Mouse (Mus musculus) naive thymus-derived CD4-positive, alpha-beta T cell, adult 2 months (primary cell): ENCODE data around the gene Grm1.
"Not testable (repeated sequence)": the region's sequence is repeated elsewhere in the genome, so short reads cannot be mapped to it uniquely, and the experiment has no call there.

Source experiments
- DNase-seq: peaks from one replicate; pipeline ENCODE4 v3.0.0-alpha.2; 2011; ENCODE audit warnings: low read depth

The Grm1 gene

DNA sequence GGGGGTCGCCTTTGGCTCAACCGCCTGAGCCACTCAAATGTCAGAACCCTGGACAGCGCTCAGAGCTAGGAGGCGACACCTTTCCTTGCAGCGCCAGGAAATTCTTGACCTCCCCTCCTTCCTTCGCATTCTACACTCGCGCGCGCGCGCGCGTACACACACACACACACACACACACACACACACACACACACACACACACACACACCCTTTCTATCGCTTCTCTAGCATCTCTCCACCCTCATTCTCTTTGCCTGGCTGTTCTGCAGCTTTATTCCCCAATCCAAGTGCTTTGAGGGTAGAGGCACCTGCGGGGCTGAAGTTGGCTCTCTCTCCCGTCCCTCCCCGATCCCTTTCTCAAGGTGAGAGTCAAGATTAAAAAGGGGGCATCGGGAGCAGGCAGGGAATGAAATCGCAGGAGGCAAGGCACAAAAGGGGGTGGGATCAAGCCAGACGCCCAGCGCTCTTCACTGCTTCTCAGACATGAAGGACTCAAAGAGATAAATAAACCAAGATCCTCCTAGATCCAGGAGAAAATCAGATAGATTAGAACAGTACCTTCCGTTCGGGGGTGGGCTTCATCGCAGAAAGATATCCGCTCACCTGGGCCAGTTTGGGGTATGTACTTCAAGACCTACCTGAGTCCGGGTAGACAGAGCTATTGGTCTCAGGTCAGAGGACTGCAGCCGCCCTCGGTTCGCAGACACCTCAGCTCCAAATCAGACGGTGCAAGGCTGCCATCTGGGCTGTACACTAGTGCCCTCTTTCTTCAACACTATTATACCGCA is at the start of gene Grm1:
Grm1 (minus strand) TSS at position 746 of the 788 bp plus-strand sequence.
- no peak for DNase-seq

DNA sequence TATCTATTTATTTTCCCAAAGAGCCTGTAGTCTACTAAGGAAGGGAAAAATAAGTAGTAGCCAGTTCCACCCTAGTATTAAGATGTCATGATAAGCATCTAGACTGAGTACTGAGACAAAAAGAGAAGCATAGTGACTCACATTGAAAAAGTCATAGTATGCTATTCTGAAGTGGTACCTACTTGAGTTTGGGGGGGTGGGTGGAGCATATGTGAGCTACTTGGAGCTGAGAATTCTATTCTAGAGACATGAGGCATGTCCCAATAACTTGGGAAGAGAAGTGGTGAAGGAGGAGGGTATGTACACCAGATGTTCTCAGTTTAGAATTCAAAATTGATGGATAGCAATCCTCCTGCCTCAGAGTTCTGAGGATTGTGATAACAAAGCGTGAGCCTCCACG is 39.6 kb upstream of the Grm1 start:
- DNase-seq = no peak

- DNase-seq = no peak
Observed at GRCm38 (mm10) chr10:11098475-11099044, 16.4 kb upstream of the Grm1 start.

DNA sequence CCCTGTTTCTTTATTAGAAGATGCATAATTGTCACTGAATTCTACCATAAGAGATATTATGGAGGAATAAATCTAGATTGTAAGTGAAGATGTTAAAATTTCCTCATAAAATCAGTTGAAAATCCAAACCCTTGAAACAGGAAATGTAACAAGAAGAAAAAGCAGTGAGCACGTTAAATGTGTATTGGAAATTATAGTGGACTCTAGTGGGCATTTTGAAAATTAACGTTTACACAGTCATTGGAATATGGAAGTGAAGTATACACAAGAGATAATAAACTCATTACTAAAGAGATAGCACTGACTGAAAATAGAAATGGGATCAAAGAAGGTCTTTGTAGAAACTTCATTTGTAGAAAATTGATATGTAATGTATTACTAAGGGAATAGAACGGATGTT is 4.2 kb upstream of the Grm1 start:
- DNase-seq = no peak

DNA sequence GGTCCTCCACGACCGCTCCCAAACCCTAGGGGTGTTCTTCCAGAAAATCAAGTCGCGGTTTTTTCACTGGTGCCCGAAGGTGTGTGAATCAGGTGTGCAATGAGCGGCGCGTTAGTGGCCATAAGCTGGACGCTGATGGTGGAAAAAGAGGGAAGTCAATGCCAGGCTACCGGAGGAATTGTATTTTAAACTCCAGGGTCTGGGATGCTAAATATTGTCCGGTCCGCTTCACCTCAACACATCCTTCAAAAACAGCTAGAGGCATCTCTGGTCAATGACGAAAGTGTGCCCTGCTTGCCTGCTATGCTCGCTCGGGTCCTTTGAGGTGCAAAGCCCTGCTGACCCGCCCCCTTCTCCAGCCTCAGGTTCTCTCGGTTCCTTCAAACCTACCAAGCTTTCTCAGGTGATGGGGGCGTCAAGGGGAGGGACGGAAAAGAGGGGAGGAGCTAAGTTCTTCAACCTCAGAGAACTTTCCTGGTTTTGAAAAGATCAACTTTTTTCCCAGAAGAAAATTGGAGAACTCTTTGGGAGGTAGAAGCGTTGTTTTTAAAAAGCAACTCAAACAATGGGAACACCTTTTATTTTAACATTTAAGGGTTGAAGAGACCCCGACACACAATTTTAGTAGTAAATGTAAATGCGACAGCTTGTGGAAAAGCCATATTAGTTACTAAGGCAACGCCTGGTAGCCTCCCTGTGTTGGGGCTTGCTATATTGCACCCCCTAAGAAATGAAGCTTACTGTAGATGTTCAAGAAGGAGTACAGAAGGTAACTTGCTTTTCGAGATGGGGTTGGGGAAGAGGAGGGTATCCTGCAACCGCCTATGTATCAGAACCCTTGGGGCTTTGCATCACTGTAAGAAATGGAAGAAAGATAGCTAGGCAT is 1.2 kb downstream of the Grm1 start:
- no peak for DNase-seq

DNA sequence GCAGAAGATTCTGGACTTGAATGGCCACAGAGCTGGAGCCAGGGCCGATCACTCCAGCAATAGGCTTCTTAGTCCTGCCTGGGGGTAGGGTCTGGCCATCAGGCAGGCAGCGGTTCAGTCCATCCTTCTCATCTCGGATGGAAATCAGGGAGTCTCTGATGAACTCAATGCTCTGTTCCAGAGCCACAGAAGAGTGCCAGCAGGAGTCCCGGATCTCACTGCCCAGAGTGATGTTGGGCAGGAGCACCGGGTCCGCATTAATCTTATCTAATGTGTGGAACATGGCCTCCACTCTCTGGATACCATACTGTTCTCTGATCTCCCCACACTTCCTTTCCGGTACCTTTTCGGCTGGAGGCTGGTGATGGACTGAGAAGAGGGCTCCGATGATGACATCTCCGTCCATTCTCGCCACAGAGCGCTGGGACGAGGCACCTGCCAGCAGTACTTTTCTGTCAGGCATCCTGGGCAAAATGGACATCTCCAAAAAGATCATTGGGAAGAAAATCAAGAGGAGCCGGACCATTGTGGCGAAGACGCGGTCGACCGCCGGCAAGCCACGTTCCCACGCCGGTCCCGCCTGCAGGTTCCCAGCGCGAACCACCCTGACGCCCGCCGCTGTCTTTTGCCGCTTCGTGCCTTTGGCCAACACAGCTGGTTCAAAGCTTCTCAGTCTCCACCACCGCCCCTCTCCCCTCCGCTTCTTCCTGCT is 2.0 kb downstream of the Grm1 start:
- DNase-seq = no peak

GRCm38 (mm10) chr10:11079506-11079905 is 2.6 kb downstream of the Grm1 start:
- DNase-seq = no peak

- DNase-seq = no peak
Observed at GRCm38 (mm10) chr10:11065136-11065535, 17.0 kb downstream of the Grm1 start.

GRCm38 (mm10) chr10:11061318-11062071 is 20.7 kb downstream of the Grm1 start:
- DNase-seq = no peak

- DNase-seq = no peak
Observed at GRCm38 (mm10) chr10:11049361-11049760, 32.8 kb downstream of the Grm1 start.

DNA sequence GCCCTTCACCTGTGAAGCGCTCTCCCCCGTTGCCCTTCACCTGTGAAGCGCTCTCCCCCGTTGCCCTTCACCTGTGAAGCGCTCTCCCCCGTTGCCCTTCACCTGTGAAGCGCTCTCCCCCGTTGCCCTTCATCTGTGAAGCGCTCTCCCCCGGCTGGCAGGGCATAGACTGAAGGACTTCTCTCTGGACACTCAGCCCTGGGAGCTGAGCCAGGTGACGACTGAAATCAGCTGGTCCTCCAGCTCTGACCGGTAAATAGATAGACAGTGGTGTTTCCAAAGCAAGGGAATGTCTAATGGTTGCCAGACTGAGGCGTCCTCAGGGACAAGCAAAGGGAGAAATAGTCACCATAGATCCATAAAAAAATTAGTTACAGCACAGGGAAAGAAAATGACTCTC is 36.7 kb downstream of the Grm1 start:
- DNase-seq = not testable (repeated sequence)

- no peak for DNase-seq
Observed at GRCm38 (mm10) chr10:11044455-11045106, 37.6 kb downstream of the Grm1 start.

GRCm38 (mm10) chr10:11039323-11039722 is 42.8 kb downstream of the Grm1 start:
- DNase-seq = no peak

DNA sequence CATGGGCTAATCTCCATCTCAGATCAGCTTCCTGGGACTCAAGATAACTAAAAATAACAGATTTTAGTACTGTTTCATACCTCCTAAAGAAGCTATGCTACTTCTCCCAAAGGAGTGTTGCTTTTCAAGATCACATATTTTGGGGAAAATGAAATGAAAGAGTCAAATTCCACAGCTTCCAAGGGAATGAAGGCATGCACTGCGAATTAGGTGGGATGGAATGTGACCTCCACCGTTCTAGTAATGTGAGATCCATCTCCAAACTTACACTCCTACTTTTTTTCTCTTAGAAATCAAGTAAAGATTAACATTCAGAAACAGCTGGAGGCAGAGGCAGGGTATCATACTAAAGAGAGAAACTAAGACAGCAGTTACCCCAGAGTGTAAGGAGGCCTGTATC is 49.9 kb downstream of the Grm1 start:
- DNase-seq = no peak

DNA sequence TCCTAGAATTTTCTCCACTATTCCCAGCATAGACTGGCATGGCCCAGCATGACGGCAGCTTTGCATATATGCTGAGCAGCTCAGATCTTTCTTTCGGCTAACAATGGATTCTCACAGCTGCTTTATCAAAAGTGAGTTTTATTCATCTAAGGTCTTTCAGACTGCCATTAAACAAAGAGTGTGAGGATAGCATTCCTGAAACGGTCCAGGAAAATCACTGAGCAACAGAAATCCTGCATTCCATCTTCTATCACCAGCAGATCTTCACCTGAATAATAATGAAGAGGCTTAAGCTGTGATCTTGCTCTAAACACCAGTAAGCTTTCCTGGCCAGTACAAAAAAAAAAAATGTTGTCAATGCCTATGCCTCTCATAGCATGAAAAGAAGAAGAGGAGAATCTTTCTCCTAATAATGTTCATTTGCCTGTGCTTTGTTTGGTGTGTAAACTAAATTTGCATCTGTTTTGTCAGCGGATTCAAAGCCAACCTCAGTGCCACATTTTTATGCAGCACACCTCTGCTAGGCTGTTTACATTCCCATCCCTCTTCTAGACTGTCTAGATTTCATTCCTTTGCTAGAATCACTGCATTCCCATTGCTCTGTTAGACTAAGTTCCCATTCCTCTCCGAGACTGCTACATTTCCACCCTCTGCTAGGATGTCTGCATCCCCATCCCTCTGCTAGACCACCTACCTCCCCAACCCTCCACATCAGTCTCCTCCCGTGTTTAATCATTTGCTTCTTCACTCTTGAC is 56.2 kb downstream of the Grm1 start:
- no peak for DNase-seq

DNA sequence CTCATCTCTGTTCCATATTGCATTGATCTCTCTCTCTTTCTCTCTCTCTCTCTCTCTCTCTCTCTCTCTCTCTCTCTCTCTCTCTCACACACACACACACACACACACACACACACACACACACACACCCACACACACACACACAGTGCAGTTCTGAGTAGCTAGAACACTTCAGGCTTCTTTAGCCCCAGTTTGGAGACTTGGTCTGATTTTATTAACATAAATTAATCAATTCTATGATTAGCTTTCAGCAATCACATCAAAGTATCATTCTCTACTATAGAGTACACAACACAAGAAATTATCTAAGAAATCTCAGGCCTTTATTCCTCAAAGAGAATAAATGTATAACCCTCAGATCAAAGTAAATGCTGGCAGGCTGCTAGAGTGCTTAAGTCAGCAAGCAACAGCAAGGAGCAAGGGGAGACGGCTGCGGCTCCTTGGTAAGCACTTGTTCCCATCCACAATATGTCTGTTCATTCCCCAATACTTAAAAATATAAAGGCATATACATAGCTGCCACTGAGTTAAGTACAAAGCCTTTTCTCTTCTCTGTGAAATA is 63.1 kb downstream of the Grm1 start:
- no peak for DNase-seq

DNA sequence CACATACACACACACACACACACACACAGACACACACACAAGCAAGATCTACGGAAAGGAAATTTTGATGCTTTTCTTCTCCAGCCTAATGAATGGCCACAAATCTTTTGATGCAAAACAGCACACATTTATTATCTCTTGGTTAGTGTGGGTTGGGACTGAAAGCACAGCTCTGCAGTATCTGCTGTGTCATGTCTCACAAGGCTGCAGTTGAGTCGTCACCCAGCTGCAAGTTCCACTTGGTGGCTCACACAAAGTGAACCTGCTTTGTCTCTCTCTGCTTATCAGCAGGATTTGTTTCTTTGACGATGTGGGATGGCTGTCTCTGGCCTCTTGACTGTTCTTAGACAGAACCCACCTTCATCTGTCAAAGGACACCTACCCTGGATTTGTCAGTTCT is 68.5 kb downstream of the Grm1 start:
- DNase-seq = no peak

- DNase-seq = no peak
Observed at GRCm38 (mm10) chr10:10996766-10997165, 85.4 kb downstream of the Grm1 start.

DNA sequence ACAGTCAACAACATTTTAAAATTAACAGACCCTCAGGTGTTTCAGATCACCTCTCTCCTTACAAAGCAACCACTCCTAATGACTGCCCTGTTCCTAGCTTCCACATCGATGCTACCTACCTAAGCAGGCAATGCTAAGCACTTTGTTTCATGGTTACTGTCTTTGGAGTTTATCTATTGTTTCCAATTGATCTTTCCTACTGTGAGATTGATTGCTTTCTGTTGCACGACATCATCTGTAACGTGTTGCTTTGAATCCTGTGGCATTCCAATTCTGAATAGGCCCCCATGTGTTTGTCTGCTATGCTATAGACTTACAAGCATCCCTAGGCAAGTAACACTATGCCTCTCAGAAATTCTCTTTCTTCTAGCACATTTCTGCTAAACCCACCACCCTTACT is 90.4 kb downstream of the Grm1 start:
- DNase-seq = no peak

- no peak for DNase-seq
Observed at GRCm38 (mm10) chr10:10971311-10971710, 110.8 kb downstream of the Grm1 start.
